Mouse (Mus musculus): ENCODE data around the gene Rpl10l.

GRCm38 (mm10) chr12:66275890-66276289, 8.3 kb downstream of the Rpl10l start:
- no peak for TF ChIP-seq CTCF (IDR thresholded peaks at IDR 0.05)
- no peak for TF ChIP-seq POLR2A (IDR thresholded peaks at IDR 0.05; ENCODE audit: insufficient read depth, low read depth, low read length)
- TF ChIP-seq EP300 (IDR thresholded peaks at IDR 0.05; ENCODE audit: insufficient read depth, low read depth, low read length), result no peak

All from heart, adult 2 months (tissue).